Mouse (Mus musculus) MEL (cell line): Measurements from ENCODE around the gene Apbb1ip.

Source experiments
- BHLHE40 ChIP-seq: IDR thresholded peaks from 2 replicates; pipeline ENCODE4 v1.6.1; 2012; ENCODE audit warnings: low read depth, mild to moderate bottlenecking, inconsistent platforms, low read length, improper control_type of control experiment, borderline replicate concordance
- EP300 ChIP-seq, 2 experiments: IDR thresholded peaks; 2 replicates each; pipeline ENCODE4 v1.6.1; 2011; ENCODE audit warnings: improper control_type of control experiment in 2 of 2, low read length in 2 of 2, low read depth in 1 of 2, mild to moderate bottlenecking in 1 of 2
- TCF12 ChIP-seq: IDR thresholded peaks from 2 replicates; pipeline ENCODE4 v1.6.1; 2014; ENCODE audit warnings: low read depth, mild to moderate bottlenecking, inconsistent platforms, low read length, improper control_type of control experiment, moderate library complexity
- USF1 ChIP-seq: IDR thresholded peaks from 2 replicates; pipeline ENCODE4 v1.6.1; 2014; ENCODE audit warnings: low read depth, mild to moderate bottlenecking, inconsistent platforms, low read length, improper control_type of control experiment, moderate library complexity
- ZKSCAN1 ChIP-seq: IDR thresholded peaks from 2 replicates; pipeline ENCODE4 v1.6.1; 2012; ENCODE audit warnings: low read depth, mild to moderate bottlenecking, inconsistent platforms, low read length, improper control_type of control experiment, moderate library complexity
- ZNF384 ChIP-seq: IDR thresholded peaks from 2 replicates; pipeline ENCODE4 v1.6.1; 2012; ENCODE audit warnings: low read depth, mild to moderate bottlenecking, inconsistent platforms, low read length, improper control_type of control experiment

- TF ChIP-seq ZKSCAN1 (no peak), USF1 (no peak), BHLHE40 (no peak), ZNF384 (no peak), EP300 (IDR thresholded peaks at IDR 0.05; ENCODE audit: low read depth in 1 of 2, low read length in 2 of 2) (no peak), TCF12 (no peak)
Measured at GRCm38 (mm10) chr2:22878781-22879180, 104.9 kb downstream of the Apbb1ip start.
